Mouse (Mus musculus) kidney, postnatal 14 days (tissue): ENCODE results near the gene Pcp2.
"Not testable (repeated sequence)": the region's sequence is repeated elsewhere in the genome, so short reads cannot be mapped to it uniquely, and the experiment has no call there.

Experiments
- DNase-seq: peaks from one replicate; pipeline ENCODE4 v3.0.0; 2022; ENCODE audit warnings: mixed read lengths

Pcp2 gene

DNA sequence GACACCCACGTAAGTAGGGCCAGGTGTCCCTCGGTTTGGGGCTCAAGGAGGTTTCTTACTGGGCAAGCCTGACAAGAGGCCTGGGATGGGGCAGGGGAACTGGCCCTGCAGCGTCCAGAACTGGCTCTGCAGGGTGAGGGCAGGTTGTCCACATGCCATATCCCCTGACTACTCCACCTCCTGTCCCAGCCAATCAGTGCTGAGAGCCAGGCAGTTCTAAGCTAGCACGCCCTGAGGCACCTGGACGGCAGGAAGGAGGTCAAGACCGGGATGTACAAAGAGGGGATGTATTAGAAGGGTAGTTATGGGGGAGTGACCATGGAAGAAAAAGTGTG is 15.6 kb downstream of the Pcp2 start:
- peak; percentile 71 for DNase-seq

DNA sequence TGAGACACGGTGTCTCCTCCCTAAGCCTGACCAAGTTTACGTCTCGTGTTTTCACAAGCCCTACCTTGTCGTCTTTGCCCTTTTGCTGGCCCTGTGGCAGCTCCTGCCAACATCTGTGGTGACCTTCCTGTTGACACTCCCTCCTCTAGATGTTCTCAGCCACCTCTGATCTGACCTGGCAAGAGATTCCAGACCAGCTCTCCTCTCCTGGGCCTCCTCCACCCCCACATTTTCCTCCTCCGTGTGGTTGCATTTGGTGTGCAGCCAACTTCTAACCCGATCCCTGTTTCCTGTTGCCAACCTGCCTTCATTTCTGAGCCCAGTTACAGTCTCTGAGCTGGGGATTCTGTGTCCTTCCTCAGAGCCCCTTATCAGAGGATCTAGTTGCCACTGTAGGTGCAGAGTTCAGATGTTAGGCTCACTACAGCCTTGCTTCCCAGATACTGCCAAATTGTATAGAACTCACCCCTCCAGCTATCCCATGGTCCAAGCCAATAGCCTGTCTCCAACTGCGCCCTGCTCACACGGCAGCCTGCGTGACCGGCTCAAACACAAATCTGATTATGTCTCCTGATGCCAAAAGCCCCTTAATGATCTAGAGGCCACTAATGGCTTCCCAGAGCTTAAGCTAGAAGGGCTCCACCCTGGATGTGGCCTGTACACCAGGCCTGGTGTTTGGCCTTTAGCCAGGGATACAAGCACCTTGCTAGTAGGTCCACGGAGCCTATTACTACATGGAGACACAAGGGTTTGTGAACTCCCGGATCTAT is 16.1 kb downstream of the Pcp2 start:
- DNase-seq, result peak; percentile 52

DNA sequence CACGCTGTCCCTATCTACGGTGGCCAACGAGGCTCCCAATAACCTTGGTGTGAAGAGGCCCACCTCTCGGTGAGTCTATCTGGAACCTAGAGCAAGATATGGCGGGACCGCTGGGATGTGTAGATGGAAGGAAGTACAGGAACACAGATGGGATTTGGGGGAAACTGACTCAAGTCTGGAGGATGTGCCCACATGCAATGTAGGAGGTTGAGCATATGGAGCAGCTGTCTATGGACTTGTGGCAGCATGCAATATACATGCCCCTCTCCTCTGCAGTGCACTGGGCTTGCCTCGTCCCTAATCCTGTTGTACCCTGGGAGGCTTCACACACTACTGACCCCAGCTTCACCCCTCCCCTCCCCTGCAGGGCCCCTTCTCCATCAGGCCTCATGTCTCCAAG is 17.5 kb downstream of the Pcp2 start:
- DNase-seq, result no peak

DNA sequence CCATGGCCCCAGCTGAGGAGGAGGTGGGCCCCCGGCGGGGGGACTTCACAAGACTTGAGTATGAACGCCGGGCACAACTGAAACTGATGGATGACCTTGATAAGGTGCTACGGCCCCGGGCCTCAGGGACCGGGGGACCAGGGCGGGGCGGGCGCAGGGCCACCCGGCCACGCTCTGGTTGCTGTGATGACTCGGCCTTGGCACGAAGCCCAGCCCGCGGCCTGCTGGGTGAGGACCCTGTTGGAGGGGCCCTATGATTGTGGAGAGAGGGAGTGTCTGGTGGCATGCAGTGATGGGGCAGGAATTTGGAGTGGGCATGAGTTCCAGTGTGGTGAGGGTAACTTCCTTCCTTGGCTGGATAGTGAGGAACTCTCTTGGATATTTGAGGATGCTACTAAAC is 18.8 kb downstream of the Pcp2 start:
- peak; percentile 48 for DNase-seq

DNA sequence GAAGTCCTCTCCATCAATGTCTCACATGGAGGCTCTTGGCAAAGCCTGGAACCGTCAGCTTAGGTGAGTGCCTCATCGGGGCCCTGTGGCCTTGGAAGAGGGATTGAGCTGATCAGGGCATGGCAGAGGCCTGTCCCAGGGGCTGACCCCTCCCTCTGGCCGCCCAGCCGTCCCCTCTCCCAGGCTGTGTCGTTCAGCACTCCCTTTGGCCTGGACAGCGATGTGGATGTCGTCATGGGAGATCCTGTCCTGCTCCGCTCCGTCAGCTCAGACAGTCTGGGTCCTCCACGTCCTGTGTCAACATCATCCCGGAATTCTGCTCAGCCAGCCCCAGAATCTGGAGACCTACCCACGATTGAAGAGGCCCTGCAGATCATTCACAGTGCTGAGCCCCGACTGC is 21.9 kb downstream of the Pcp2 start:
- DNase-seq, result no peak

DNA sequence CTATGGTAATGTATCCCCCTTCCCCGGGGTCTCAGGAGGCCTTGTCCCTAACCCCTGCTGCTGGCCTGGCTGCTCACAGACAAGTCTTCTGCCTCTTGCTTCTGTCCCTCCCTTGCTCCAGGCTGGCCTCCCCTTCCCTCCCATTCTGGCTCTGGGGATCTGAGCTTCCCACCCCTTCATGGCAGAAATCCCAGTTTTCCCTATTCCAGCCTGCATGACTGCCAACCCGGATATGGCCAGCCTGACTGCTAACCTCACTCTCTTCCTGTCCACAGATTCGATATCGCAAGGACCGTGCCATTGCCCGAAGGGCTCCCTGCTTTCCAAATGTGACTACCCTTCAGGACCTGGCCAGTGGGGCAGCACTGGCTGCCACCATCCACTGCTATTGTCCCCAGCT is 24.9 kb downstream of the Pcp2 start:
- peak; percentile 62 for DNase-seq

DNA sequence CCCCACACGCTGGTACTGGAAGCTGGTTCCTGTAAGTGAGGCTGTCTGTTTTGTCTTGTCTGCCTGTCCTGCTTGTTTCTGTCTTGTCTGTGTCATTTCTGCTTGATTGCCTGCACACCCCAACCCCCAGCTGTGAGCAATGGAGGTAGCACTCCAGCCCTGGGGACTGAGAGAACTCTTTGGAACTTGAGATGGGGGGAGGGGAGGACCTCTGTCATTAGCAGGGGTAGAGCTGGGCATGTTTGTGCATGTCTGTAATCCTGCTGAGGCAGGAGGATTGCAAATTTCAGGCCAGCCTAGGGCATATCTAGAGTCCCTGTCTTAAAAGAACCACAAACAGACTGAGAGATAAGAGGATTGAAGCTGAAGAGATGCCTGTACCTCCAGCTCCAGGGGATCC is 26.1 kb downstream of the Pcp2 start:
- no peak for DNase-seq

DNA sequence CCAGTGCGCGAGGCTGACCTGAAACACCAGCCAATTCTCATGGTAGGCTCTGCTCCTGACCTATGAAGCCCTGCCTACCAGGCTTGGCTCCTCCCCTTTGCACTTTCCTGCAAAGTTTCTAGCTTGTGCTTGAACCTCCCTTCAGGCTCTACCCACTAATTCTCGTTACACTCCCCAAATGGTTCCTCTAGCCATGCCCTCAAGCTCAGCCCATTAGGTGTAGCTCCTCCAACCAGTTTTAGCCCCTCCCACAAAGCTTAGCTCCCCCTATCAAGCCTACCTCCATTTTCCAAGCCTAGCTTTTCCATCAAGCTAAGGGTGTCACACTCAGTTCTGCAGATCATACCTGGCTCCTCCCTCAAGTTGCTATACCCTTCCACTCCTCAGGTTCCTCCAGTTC is 27.3 kb downstream of the Pcp2 start:
- DNase-seq, result no peak

DNA sequence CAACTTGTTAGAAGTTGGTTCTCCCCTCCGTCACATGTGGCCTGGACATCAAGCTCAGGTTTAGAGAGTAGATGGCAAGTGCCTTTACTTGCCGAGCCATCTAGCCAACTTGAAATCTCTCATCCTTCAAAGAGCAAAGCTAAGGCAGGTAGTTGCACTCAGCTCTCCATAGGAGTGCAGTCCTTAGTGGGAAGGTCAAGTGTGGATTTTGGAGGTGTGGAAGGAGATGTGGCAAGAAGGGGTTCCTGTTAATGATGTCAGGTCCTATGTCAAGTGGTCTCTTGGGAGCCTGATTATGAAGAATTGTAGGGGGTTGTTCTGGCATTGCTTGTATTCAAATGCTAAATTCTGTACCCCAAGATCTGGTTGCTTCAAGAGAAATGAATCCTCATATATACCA is 30.9 kb downstream of the Pcp2 start:
- no peak for DNase-seq

DNA sequence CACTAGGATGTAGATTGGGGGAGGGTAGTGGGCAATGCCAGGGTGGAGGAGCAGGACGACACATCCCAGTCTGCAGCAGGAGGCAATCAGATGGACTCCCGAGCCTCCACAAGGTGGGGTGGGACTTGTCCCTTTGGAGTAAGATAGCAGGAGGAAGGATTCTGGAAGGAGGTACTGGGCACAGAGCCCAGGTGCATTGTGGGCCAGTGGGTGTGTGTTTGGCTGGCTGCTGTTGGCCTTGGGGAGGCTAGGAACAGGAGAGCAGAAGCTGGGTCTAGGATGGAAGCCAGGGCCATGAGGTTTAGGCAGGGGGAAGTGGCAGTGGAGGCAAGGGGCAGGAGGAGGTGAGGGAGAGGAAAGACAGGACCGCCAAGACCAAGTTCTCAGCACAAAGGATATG is 31.9 kb downstream of the Pcp2 start:
- DNase-seq, result peak; percentile 19

DNA sequence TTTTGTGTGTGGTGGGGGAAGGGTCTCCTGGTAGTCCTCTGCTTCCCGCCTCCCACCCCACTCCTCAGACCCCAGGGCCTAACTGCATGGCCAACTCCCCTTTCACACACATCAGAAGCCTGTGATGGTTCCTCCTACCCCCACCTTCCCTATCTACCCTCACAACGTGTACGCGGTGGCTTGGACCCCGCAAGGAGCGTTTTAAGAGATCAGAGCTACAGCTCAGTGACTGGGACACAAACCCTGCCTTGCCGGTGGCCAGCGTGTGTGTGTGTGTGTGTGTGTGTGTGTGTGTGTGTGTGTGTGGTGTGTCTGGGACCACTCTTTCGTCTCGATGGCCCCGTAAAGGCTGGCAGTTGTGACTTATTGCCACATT is 37.1 kb downstream of the Pcp2 start:
- no peak for DNase-seq

DNA sequence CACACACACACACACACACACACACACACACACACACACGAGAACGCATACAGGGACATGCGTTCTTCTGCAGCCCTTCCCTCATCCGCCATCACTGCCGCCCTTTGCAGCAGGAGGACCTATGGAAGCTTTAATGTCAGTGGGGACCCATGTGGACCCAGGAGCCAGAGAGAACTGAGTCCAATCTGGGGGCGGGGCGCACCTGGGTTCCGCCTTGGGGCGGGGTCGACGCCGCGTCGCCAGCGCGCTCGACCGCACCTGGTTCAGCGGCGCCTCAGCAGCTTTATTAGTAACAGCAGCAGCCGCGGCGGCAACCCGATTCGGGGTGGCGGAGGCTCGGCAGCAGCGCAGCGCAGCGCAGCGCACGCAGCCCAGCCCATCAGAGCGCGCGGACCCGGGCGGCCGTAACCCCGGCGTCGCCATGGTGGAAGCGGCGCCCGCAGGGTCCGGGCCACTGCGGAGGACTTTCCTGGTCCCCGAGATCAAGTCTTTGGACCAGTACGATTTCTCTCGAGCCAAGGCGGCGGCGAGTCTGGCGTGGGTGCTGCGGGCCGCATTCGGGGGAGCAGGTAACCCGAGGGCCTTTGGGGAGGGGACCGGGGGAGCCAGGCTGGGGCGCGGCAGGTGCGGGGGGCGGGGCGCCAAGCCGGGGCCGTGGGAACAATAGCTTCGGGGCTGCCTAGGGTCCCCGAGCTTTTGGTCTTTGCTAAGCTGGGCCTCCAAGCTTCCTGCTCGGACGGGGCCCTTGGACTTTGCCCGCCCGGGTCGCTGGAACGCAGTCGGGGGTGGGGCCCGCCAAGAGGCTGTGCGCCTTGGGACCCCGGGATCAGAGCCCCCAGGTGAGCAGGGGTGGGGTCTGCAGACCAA is 37.7 kb downstream of the Pcp2 start:
- peak; percentile 89 for DNase-seq

DNA sequence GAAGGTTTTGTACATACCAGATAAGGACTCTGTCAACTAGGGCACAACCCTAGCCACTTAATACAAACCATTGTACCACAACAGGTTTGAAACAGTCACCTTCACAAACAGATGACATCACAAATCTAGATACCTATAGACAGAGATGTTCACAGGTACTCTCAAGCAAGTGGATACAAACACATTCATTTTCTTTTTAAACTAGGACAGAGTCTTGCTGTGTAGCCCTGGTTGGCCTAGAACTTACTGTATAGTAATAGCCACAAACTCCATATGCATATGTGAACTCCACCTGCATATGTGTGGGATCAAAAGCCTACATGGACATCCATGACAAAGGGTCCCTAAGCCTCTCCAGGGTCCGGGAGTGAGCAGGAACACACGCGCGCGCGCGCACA is 38.4 kb downstream of the Pcp2 start, which contains the start of gene Camsap3:
TSS of gene Camsap3 (plus strand) at position 301 of the 398 bp plus-strand sequence.
- DNase-seq, result no peak

DNA sequence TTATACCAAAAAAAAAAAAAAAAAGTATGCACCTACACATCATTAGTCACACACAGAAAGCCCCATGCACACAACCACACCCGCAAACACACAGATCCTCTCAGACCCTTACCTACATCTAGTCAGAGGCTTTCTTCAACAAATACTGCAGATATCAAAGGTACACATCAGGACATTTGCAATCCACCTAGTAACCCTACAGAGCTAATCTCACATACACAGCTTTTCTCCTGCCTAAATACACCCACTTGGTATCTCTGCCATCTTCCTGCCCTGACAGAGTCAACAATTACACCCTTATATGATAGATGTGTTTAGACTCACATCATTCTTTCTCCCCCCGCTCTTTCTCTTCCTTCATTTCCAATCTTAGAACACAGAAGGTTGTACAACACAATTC is 38.9 kb downstream of the Pcp2 start:
- DNase-seq, result no peak

DNA sequence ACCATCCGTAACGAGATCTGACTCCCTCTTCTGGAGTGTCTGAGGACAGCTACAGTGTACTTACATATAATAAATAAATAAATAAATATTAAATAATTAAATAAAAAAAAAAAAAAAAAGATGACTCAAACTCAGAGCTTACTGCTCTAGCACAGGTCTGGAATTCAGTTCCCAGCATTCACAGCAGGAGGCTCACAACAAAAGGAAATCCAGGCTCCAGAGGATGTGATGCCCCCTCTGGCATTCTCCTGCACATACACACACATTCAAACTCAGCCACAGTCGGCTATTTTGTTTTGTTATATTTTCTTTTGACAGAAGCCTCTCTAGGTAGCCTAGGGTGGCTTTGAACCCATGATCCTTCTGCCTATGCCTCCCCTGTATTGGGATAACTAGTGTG is 43.4 kb downstream of the Pcp2 start:
- not testable (repeated sequence) for DNase-seq

DNA sequence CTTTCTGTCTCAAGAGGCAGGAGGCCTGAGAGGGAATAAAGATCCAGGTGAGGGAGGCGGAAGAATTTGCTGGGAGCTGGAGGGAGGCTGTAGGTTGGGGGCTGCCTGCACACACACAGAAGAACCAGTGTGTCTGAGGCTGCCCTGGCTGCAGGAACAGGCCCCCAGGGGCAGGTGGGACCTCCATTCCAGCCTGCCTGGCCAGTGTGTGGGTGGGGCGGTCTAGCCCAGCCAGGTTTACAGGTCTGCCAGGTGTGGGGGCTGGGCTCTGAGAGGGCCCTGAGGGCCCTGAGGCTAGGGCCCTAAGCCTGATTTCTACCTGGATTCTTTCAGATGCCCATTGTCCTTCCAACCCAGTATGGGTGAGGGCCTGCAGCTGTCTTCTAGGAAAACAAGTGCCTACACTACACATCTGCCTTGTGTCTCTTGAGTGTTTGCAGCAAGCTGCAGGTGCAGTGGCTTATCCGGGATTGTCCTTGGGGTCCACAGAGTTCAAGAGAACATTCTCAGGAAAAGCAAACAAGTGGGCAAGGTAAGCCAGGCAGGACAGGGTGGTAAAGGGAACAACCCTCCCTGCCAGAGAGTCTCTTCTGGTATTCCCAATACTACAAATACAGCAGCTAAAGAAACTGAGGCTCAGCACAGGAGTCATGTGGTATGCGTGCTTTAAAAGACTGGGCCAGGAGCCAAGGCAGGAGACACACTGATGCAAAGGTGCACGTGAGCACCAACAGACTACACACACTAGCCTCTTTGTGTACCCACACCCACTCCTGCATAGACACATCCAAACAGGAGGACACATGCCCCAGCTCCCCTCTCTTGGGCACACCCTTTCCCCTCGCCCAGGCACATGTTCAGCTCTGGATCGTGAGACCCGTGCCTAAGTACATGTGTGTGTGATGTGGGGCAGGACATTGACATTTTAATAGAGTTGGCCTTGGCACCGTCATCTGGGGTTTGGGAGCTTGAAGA is 45.7 kb downstream of the Pcp2 start:
- DNase-seq, result no peak

DNA sequence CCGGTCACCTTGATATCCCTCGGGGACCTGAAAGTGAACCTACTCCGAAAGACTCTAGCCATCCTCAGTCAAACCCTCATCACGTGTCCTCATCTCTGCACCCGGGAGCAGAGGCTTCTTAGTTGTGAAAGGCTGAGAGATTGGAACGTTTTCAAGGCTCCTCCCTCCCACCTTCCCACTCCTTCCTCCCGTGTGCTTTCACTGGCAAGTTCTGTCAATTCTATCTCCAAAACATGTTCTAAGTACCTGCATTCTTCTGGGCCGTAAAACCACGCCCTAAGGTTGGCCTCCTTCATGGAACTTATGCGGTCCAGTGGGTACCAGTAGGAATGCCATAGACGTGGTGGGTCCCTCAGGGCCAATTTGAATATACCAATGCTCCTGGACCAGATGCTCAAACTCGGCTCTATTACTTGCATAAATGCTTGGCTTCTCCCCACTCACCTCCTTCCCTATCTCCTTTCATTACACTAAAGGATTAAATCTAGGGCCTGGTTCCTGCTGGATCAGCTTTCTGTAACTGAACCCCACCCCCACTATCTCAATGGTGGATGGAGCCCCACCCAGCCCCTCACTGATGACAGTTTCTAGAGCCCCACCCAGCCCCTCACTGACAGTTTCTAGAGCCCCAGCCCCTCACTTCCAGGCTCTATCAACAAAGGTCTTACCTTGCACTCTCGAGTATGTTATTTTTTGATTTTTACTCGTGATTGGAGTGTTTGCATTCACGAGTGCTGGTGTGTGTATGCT is 49.0 kb downstream of the Pcp2 start:
- DNase-seq, result no peak

DNA sequence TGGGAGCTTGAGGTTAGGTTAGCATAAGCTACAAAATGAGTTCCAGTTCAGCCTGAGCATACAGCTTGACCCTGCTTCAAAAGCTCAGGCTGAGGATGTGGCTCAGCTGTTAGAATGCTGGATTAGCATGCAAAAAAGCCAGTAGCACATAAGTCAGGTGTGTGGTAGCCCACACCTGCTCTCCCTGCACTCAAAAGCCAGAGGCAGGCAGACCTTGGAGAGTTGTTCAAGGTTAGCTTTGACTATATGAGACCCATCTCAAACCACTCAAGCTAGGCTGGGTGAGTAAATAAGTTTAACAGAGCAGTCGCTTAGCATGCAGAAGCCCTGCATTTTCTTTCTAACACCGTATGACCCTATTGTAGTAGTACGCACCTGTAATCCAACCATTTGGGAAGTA is 50.8 kb downstream of the Pcp2 start:
- no peak for DNase-seq
